Mouse (Mus musculus): Measurements from ENCODE around the gene Tuba1b. TPM values are rescaled to one million over a fixed set of nuclear protein-coding genes. Genes with fewer than 3 reads are reported as not detected.
"Not testable (repeated sequence)": the region's sequence is repeated elsewhere in the genome, so short reads cannot be mapped to it uniquely, and the experiment has no call there.

Gene Tuba1b
- polyA plus RNA-seq, 1 experiment from 2014 or later = 1,967 TPM

- Histone ChIP-seq H3K4me3 (ENCODE audit: low read depth, low read length) (peak overlapping the region; percentile 74), H3K4me2 (ENCODE audit: low read depth) (peak overlapping the region; percentile 94), H3K9ac (ENCODE audit: low read length) (peak overlapping the region; percentile 93)
- H3K36me3 ChIP-seq (ENCODE audit: control insufficient read depth, insufficient read depth, low read length); H3K9me3 ChIP-seq (ENCODE audit: control insufficient read depth, low read length); H3K27ac ChIP-seq (ENCODE audit: low read depth, low read length); H3K4me1 ChIP-seq (ENCODE audit: control insufficient read depth, insufficient read depth, low read length); DNase-seq (ENCODE audit: low spot score); H3K27me3 ChIP-seq (ENCODE audit: control insufficient read depth, insufficient read depth, low read length); ATAC-seq (ENCODE audit: insufficient read depth, low FRiP score, low TSS enrichment): not testable (repeated sequence)
- 19% methylated on average over 7 of the region's 9 CpGs for WGBS
Observed at GRCm38 (mm10) chr15:98933004-98933671, 1.2 kb downstream of the Tuba1b start.

DNA sequence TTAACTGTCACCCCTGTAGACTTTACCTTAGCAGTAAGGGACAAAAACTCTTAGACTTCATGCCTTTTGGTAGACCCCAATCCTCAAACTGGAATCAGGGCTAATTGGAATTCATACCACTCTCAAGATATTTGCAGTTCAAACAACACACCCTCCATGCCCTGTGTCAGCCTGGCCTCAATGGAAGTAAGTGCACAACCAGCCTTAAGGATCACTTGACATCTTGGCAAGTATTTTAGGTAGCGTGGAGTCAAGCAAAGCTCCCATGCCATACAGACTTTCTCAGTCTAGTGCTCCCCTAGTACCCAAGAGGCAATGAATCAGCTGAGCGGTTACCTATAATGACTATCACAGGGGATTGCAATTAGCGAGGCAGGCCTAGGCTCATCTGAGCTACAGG, 3.4 kb downstream of the Tuba1b start:
- H3K9me3 ChIP-seq (ENCODE audit: control insufficient read depth, low read length) = no peaks in the 10 kb centered on the region
- no peak overlapping the region for H3K9ac ChIP-seq (ENCODE audit: low read length)
- 83% methylated on average over 3 of the region's 3 CpGs for WGBS
- H3K36me3 ChIP-seq (ENCODE audit: control insufficient read depth, insufficient read depth, low read length) = no peaks in the 10 kb centered on the region
- no peaks in the 10 kb centered on the region for H3K27me3 ChIP-seq (ENCODE audit: control insufficient read depth, insufficient read depth, low read length)
- H3K4me1 ChIP-seq (ENCODE audit: control insufficient read depth, insufficient read depth, low read length) = peaks cover 9% of the 10 kb centered on the region
- H3K4me3 ChIP-seq (ENCODE audit: low read depth, low read length) = no peak overlapping the region
- ATAC-seq (ENCODE audit: insufficient read depth, low FRiP score, low TSS enrichment) = no peak
- H3K27ac ChIP-seq (ENCODE audit: low read depth, low read length) = no peak overlapping the region
- H3K4me2 ChIP-seq (ENCODE audit: low read depth) = no peak overlapping the region
- DNase-seq (ENCODE audit: low spot score) = no peak

- H3K9ac ChIP-seq (ENCODE audit: low read length) = no peak overlapping the region
- ATAC-seq (ENCODE audit: insufficient read depth, low FRiP score, low TSS enrichment) = no peak
- peaks cover 4% of the 10 kb centered on the region; the same call in 1 of the 2 replicates for H3K4me1 ChIP-seq (ENCODE audit: control insufficient read depth, insufficient read depth, low read length)
- WGBS = 63% methylated on average over 8 of the region's 8 CpGs
- H3K4me3 ChIP-seq (ENCODE audit: low read depth, low read length) = no peak overlapping the region
- no peak for DNase-seq (ENCODE audit: low spot score)
- H3K9me3 ChIP-seq (ENCODE audit: control insufficient read depth, low read length) = no peaks in the 10 kb centered on the region
- H3K27me3 ChIP-seq (ENCODE audit: control insufficient read depth, insufficient read depth, low read length) = no peaks in the 10 kb centered on the region
- no peaks in the 10 kb centered on the region for H3K36me3 ChIP-seq (ENCODE audit: control insufficient read depth, insufficient read depth, low read length)
- no peak overlapping the region for H3K4me2 ChIP-seq (ENCODE audit: low read depth)
- 0 out of 2 replicates have a peak overlapping the region, but pooled peaks have one; percentile 20 for H3K27ac ChIP-seq (ENCODE audit: low read depth, low read length)
Observed at GRCm38 (mm10) chr15:98930017-98930734, 4.2 kb downstream of the Tuba1b start.

DNA sequence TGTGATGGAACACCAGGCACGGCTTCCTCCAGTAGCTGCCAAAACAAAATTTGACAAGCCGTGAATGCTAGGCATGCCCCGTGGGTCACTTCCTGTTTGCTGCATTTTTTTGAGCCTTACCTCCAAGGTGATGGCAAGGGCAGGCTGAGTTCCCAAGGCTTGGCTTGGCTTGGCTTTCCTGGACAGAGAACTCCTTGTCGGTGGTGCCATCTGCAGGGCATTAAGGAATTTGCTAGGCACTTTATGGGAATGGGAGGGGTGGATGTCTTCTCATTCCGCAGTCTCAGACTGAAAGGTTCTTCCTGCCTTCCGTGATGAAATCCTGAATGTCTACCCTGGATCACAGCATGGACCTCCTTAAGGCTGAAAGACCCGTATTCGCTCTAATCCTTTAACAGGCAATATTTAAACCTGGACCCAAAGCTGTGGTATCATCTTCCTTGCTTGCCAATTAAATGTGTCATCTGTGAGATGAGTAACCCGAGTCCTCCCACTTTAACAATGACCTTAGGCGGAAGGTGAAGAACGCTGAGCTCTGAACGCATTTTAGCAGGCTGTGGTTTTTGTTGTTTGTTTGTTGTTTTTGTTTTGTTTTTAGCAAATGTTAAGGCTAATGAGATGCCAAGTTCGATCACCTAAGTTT, 5.6 kb downstream of the Tuba1b start:
- Histone ChIP-seq H3K9ac (ENCODE audit: low read length) (no peak overlapping the region), H3K4me1 (ENCODE audit: control insufficient read depth, insufficient read depth, low read length) (peaks cover 3% of the 10 kb centered on the region; the same call in 1 of the 2 replicates), H3K36me3 (ENCODE audit: control insufficient read depth, insufficient read depth, low read length) (no peaks in the 10 kb centered on the region), H3K27ac (ENCODE audit: low read depth, low read length) (no peak overlapping the region), H3K27me3 (ENCODE audit: control insufficient read depth, insufficient read depth, low read length) (no peaks in the 10 kb centered on the region), H3K4me3 (ENCODE audit: low read depth, low read length) (no peak overlapping the region), H3K4me2 (ENCODE audit: low read depth) (no peak overlapping the region), H3K9me3 (ENCODE audit: control insufficient read depth, low read length) (no peaks in the 10 kb centered on the region)
- no peak for ATAC-seq (ENCODE audit: insufficient read depth, low FRiP score, low TSS enrichment)
- peak; percentile 77 for DNase-seq (ENCODE audit: low spot score)
- WGBS = 18% methylated on average over 13 of the region's 13 CpGs

GRCm38 (mm10) chr15:98927566-98927965, 6.8 kb downstream of the Tuba1b start:
- H3K27me3 ChIP-seq (ENCODE audit: control insufficient read depth, insufficient read depth, low read length) = no peaks in the 10 kb centered on the region
- H3K27ac ChIP-seq (ENCODE audit: low read depth, low read length) = no peak overlapping the region
- WGBS = 79% methylated on average over 5 of the region's 5 CpGs
- no peaks in the 10 kb centered on the region for H3K9me3 ChIP-seq (ENCODE audit: control insufficient read depth, low read length)
- no peak overlapping the region for H3K4me2 ChIP-seq (ENCODE audit: low read depth)
- no peak overlapping the region for H3K9ac ChIP-seq (ENCODE audit: low read length)
- H3K4me3 ChIP-seq (ENCODE audit: low read depth, low read length) = no peak overlapping the region
- no peaks in the 10 kb centered on the region for H3K36me3 ChIP-seq (ENCODE audit: control insufficient read depth, insufficient read depth, low read length)
- DNase-seq (ENCODE audit: low spot score) (no peak), ATAC-seq (ENCODE audit: insufficient read depth, low FRiP score, low TSS enrichment) (no peak)
- H3K4me1 ChIP-seq (ENCODE audit: control insufficient read depth, insufficient read depth, low read length) = no peaks in the 10 kb centered on the region

DNA sequence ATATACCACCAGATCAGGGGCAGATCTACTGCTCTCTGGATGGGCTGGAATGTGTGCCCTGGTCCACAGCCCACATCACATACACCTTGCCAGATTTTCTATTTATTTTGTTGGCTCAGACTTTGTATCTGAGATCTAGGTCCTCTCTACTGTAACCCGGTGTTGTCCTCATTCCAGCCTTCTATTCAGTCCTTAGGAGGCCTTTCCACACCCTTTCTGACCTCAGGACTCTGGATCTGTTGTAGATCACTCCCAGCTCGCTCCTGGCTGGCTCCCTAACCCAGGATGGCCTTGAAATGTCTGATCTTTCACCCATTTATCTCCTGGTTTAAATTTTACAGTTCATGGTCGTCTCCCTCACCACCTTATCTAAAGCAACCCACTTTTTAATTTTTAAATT, 9.7 kb downstream of the Tuba1b start:
- H3K36me3 ChIP-seq (ENCODE audit: control insufficient read depth, insufficient read depth, low read length) = no peaks in the 10 kb centered on the region
- H3K4me1 ChIP-seq (ENCODE audit: control insufficient read depth, insufficient read depth, low read length) = no peaks in the 10 kb centered on the region
- no peak overlapping the region for H3K27ac ChIP-seq (ENCODE audit: low read depth, low read length)
- H3K9me3 ChIP-seq (ENCODE audit: control insufficient read depth, low read length) = no peaks in the 10 kb centered on the region
- no peak overlapping the region for H3K9ac ChIP-seq (ENCODE audit: low read length)
- DNase-seq (ENCODE audit: low spot score) (no peak), ATAC-seq (ENCODE audit: insufficient read depth, low FRiP score, low TSS enrichment) (no peak)
- no peak overlapping the region for H3K4me2 ChIP-seq (ENCODE audit: low read depth)
- no peaks in the 10 kb centered on the region for H3K27me3 ChIP-seq (ENCODE audit: control insufficient read depth, insufficient read depth, low read length)
- 73% methylated on average over 3 of the region's 3 CpGs for WGBS
- H3K4me3 ChIP-seq (ENCODE audit: low read depth, low read length) = no peak overlapping the region

DNA sequence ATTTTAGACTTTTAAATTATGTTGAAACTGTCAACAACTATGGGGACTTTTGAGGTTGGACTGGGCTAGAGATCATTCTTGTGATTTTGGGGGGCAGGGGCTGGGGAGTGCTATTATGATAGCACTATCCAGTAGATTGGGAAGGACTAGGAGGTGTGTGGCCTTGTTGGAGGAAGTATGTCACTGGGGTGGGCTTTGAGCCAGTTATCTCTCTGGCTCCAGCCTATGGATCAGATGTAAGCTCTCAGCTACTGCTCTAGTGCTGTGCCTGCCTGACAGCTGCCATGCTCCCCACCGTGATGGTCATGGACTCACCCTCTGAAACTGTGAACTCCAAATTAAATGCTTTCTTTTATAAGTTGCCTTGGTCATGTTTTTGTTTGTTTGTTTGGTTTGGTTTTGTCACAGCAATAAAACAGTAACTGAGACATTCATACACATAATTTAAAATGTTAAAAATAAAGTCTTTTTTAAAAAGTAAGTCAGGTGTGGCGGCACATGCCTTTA, 11.3 kb downstream of the Tuba1b start:
- 87% methylated on average over 2 of the region's 2 CpGs for WGBS

GRCm38 (mm10) chr15:98922581-98922980, 11.8 kb downstream of the Tuba1b start:
- H3K9me3 ChIP-seq (ENCODE audit: control insufficient read depth, low read length) = no peaks in the 10 kb centered on the region
- DNase-seq (ENCODE audit: low spot score) (no peak), ATAC-seq (ENCODE audit: insufficient read depth, low FRiP score, low TSS enrichment) (no peak)
- H3K4me1 ChIP-seq (ENCODE audit: control insufficient read depth, insufficient read depth, low read length) = no peaks in the 10 kb centered on the region
- no peak overlapping the region for H3K4me3 ChIP-seq (ENCODE audit: low read depth, low read length)
- H3K36me3 ChIP-seq (ENCODE audit: control insufficient read depth, insufficient read depth, low read length) = no peaks in the 10 kb centered on the region
- no peak overlapping the region for H3K27ac ChIP-seq (ENCODE audit: low read depth, low read length)
- H3K4me2 ChIP-seq (ENCODE audit: low read depth) = no peak overlapping the region
- no peaks in the 10 kb centered on the region for H3K27me3 ChIP-seq (ENCODE audit: control insufficient read depth, insufficient read depth, low read length)
- H3K9ac ChIP-seq (ENCODE audit: low read length) = no peak overlapping the region
- 73% methylated on average over 3 of the region's 3 CpGs for WGBS

More for the DNA sequence above, 11.3 kb downstream of the Tuba1b start:
- no peaks in the 10 kb centered on the region for H3K9me3 ChIP-seq (ENCODE audit: control insufficient read depth, low read length)
- ATAC-seq (ENCODE audit: insufficient read depth, low FRiP score, low TSS enrichment) (no peak), DNase-seq (ENCODE audit: low spot score) (no peak)
- H3K4me2 ChIP-seq (ENCODE audit: low read depth) = no peak overlapping the region
- H3K27ac ChIP-seq (ENCODE audit: low read depth, low read length) = no peak overlapping the region
- no peak overlapping the region for H3K9ac ChIP-seq (ENCODE audit: low read length)
- H3K4me1 ChIP-seq (ENCODE audit: control insufficient read depth, insufficient read depth, low read length) = no peaks in the 10 kb centered on the region
- H3K36me3 ChIP-seq (ENCODE audit: control insufficient read depth, insufficient read depth, low read length) = no peaks in the 10 kb centered on the region
- no peak overlapping the region for H3K4me3 ChIP-seq (ENCODE audit: low read depth, low read length)
- no peaks in the 10 kb centered on the region for H3K27me3 ChIP-seq (ENCODE audit: control insufficient read depth, insufficient read depth, low read length)

Data from neural tube, embryonic 11.5 days (tissue).